Mouse (Mus musculus) monocyte, adult 5-6 weeks (primary cell): ENCODE results near the gene Mgst2. TPM values are rescaled to one million over a fixed set of nuclear protein-coding genes. Genes with fewer than 3 reads are reported as not detected.

Source experiments
- ATAC-seq: fragments of 153-309, 156-312 bp; replicated peaks from 2 replicates; pipeline ENCODE4 v1.8.0; 2017; ENCODE audit warnings: mild to moderate bottlenecking; ENCODE audit not compliant: low TSS enrichment, insufficient number of reproducible peaks, severe bottlenecking, poor library complexity, low FRiP score
- total RNA-seq: library from RNA; stranded (forward); fragments of 200-1000, 200-491, 200-594 nt; gene quantifications from 3 replicates; pipeline ENCODE4 v1.2.3, GENCODE M21; 2017

Gene Mgst2
- total RNA-seq, result 6.7 to 12.9 TPM (median 12.1 TPM) in 3 replicates

DNA sequence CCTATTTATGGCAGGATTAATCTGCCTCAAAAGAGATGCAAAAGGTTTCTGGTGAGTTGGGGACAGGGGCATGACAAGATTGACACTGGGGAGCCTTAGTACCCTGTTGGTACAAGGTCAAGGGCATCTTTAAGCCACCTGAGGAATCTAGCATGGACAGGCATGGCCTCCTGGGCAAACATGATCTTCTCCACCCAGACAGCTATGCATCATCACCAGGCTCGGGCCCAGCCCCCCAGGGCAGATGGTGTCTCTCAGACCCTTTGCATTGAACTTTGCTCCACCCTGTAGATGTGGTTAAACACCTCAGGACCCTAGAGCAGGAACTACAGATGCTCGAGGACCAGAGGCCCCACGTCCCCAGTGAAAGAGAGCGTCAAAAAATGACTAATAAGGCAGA, at the start of gene Mgst2:
Mgst2 (plus strand) TSS at position 301 of the 400 bp plus-strand sequence.
- no peak for ATAC-seq

GRCm38 (mm10) chr3:51611972-51612371, 48.2 kb upstream of the Mgst2 start:
- no peak for ATAC-seq

DNA sequence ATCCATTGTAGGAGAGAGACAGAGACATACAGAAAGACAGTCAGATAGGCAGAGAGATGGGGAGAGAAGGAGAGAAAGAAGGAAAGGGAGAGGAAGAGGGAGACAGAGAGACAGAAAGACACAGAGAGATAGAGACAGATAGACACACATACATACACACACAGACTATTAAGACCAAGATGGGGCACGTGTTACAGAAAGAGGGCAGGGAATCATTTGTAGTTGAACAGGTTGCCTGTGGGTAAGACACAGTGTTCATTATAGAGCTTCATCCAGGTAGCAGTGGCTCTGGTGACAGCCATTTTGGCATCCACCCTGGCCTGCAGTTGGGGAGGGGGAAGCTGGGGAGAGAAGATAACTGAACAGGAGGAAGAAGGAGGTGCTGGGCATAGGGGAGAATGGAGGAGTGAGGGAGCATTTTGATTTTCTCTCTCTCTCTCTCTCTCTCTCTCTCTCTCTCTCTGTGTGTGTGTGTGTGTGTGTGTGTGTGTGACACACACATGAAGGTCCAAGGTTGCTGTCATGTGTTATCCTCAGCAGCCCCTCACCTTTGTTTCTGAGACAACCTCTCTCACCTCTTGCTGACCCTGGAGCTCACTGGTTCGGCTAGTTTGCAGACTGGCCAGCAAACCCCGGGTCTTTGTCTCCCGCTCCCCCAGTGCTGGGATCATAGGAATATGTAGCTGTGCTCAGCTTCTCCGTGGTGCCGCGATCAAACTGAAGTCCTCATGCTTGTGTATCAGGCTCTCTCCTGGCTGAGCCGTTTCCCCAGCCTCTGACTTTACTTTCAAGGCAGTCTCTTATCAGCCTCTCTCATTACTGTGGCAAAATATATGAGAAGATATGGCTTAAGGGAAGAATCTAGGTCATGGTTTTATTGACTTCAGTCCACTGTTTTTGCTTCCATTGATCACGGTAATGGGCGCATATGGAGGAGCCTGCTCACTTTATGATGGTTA, 47.5 kb upstream of the Mgst2 start:
- no peak for ATAC-seq

DNA sequence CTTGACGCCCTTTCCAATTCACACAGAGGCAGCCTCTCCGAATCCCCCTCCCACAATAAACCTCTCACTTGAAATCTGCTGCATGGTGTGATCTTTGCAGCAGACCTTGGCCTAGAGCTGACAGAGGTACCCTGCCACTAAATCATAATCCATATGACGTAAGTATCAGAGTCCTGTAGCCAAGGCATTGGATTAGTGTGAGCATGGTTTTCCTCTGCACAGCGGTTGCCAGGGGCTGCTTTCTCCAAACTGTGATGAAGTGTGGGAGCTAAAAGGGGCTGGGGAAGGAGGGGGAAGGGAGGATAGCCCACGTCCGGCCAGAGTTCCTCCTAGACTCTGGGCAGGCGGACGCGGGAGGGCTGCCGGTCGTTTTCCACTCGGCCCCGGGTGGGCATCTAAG, 45.9 kb upstream of the Mgst2 start:
- ATAC-seq, result no peak

- no peak for ATAC-seq
Measured at GRCm38 (mm10) chr3:51623956-51624355, 36.2 kb upstream of the Mgst2 start.

DNA sequence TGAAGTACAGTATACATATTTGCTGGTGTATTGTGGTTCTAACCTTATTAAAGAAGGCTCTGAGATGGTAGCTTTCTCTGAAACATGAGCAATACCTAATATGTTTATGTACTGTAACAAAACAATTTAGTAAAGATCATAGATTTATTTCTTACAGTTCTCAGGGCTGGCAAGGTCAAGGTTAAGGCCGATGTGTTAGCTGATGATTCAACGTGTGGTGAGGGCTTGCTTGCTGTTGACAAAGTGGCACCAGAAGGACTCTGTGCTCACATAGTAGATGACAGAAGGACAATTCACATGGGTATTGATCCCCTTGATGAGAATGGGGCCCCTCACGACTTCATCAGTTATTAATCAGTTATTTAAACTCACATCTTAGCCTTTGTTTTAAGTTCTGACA, 32.4 kb upstream of the Mgst2 start:
- ATAC-seq, result no peak

- no peak for ATAC-seq
Measured at GRCm38 (mm10) chr3:51628977-51629376, 31.2 kb upstream of the Mgst2 start.

DNA sequence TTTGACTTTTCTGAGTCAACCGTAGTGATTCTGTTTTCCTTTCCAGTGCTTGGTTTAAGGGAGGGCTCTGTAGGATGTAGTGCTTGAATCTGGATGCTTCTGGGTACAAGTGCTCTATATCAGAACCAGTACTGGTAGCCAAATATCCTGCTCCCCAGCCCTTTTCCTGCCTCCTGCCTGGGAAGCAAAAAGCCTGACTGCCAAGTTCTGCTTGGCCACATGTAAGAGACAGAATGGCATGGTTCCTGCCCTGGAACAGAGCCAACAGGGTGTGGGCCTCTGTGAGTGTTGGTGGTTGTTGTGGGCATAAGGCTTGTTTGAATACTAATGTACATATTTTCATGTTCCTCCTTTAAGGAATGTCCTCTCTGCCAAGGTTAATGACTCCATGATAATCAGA, 29.4 kb upstream of the Mgst2 start:
- ATAC-seq, result no peak

GRCm38 (mm10) chr3:51631971-51632370, 28.2 kb upstream of the Mgst2 start:
- ATAC-seq, result no peak

DNA sequence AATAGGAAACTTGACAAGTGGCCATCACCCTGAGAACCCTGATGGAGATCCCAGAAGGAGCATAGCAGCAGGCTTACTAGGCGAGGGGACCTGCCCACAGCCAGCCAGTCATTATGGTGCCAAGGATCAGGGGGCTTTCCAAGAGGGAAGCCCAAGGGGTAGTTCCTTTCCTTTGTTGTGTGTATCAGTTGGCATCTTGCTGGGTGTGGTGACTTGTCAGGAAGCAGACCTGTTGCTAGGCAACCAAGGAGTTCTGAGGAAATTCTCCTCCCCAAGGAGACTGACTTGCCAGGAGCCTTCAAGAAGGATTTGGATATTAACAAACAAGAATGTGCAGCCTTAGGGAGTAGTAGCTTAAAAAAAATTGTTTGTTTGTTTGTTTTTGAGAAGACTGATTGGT, 25.7 kb upstream of the Mgst2 start:
- ATAC-seq, result no peak

- ATAC-seq, result no peak
Measured at GRCm38 (mm10) chr3:51635960-51636359, 24.2 kb upstream of the Mgst2 start.

DNA sequence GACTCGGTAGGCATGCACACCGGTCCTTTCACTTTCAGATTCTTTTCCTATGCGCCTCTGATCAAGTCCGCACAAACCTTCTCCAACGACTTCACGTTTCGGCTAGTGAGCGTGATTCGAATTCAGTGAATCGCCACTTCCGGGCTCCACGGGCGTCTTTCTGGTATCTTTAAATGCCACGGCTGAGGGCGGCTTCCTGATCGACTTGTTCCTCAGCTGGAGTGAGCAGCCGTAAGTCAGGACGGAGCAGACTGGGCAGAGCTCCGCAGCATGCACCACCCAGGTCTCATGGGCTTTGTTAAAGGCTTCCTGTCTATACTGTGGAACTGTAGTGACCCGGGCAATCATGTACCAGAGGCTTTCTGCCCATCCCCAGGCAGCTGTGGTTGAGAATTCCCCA, 23.5 kb upstream of the Mgst2 start:
- ATAC-seq, result peak; percentile 90

DNA sequence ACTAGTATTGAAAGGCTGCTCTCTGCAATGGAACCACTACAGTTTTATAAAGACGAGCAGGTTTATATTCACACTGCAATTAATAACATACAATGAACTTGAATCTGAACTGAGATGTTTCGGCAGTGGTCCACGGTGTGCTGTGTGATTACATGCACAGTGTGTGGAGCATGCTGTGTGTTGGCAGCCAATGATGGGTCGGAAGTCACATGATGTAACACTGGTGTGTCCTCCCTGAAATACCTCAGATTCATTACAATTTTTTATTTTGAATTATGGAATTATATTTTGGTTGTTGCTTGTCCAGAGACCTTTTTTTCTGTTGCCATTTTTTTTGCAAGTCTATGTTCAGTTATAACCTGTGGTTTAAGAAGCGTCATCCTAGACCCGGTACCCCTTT, 22.8 kb upstream of the Mgst2 start:
- no peak for ATAC-seq

DNA sequence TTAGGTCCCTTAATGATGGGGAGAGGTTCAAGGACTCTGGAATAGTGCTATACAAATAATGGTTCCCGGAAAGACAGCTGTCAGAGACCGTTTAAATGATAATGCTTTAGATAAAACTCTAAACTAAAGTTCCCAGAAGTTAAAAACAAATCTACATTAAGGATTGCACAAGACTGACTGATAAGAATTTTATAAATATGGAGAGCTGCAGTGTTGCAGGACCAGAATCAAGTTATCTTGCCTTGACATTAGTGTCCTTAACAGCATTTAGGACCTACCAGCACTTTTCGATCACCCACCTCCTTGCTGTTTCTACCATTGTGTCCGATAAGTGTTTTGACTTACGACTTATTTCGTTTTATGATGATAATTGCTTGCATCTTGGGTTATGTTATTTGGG, 21.9 kb upstream of the Mgst2 start:
- no peak for ATAC-seq

DNA sequence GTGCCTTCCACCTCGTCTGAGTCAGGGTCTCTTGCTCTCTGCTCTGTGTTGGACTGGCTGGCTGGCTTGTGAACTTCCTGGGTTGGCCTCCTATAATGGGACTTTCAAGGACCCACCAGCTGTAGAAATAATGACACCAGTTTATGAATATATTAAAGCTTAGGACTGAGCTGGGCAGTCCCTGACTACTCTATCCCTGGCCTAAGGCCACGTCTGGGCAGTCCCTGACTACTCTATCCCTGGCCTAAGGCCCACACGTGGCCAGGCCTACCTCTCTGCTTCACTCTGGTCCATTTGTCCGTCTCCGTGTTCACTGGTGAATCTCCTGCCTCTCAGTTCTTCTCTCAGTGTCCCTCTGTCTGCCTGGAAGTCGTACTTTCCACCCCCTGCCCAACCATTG, 14.7 kb upstream of the Mgst2 start:
- ATAC-seq, result no peak

DNA sequence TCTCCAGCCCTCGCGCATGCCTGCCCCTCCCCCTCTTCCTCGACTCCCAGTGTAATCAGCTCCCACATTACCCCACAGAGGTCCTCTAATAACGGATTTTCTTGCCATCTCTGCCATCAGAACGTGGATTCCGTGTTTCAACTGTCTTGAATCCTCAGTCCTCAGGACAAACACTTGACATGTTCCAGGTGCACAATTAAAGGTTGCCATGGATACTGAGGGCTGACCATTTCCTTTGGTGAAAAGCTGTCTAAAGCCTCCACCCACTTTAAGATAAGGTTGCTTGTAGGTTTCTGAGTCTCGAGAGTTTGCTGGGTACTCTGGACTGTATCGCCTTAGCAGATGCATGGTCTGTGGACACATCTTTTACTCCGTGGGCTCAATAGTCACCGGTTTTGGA, 13.9 kb upstream of the Mgst2 start:
- ATAC-seq, result no peak

GRCm38 (mm10) chr3:51647356-51647755, 12.8 kb upstream of the Mgst2 start:
- no peak for ATAC-seq

DNA sequence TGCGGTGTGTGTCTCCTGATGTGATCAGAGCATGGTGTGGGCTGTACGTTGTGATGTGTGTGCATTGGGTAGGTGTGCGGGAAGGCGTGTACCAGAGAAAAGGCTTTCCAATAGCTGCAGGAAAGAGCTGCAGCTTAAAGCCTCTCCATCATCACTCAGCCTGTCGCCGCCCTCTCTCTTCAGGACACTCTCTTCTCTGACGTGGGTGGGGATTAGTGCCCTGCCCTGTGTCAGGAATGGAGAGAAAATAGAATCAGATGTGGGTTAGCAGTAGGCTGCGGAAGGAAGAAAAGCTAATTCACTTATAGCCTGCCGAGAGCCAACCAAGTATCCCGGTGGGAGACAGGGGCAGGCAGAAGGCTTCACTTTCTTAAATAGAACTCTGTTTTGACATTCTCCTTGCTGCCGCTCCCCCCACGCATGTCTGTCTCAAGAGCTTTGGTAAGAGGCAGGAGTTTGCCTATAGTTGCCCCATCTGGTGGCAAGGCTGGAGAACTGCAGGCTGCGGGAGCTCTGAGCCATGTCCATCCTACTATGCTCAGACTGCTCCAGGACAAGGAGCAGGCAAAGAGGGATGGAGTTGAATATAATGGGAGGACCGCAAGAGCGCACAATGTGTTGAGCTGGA, 12.0 kb upstream of the Mgst2 start:
- ATAC-seq, result peak; percentile 76

DNA sequence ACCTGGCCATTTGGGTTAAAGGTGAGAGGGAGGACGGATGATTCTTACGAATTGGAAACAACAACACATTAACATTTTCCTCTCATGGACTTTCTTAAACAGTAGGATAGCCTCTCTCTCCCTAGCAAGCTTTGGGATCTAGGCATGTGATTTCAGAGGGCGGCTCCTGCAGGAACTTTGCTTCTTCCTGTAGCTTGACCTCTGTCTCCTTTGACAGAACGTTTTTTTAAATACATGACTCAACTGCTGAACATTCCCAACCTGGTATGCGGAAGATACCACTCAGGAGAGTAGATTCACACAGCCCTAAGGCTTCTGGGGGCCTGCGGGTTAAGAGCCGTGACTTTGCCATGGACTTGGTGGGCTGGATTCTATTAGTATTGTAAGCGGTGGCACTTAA, 10.7 kb upstream of the Mgst2 start:
- no peak for ATAC-seq

- ATAC-seq, result no peak
Measured at GRCm38 (mm10) chr3:51649986-51650385, 10.2 kb upstream of the Mgst2 start.
